Mouse (Mus musculus): ENCODE data around the gene Phf8. TPM values are rescaled to one million over a fixed set of nuclear protein-coding genes. Genes with fewer than 3 reads are reported as not detected.

Gene Phf8
- total and polyA plus RNA-seq, 3 experiments = 6.5 to 14.1 (median 8.8) TPM

- in situ Hi-C loops (cut with MboI; ENCODE audit: low pct_ligation_motif_present, low pct_unique_long_range_greater_than_20kb, low sequenced_read_pairs) = no loop called here
- no peak overlapping the region for H3K4me2 ChIP-seq (ENCODE audit: insufficient read depth, low read depth, poor library complexity, severe bottlenecking)
- peak; percentile 3 for DNase-seq (ENCODE audit: extremely low read depth)
- peaks cover 9 to 20% of the 10 kb centered on the region in 2 experiments for H3K36me3 ChIP-seq (replicated peaks in 1 of 2; ENCODE audit: control insufficient read depth in 1 of 2, insufficient read depth in 1 of 2, low read length in 1 of 2)
- no peak overlapping the region for H3K4me3 ChIP-seq (replicated peaks in 1 of 3; ENCODE audit: low read depth in 2 of 3, low read length in 2 of 3, poor library complexity in 1 of 3)
- no peaks in the 10 kb centered on the region for H3K9me3 ChIP-seq (replicated peaks; ENCODE audit: low read length)
- no peak overlapping the region for H3K27ac ChIP-seq (ENCODE audit: insufficient read depth, low read depth)
- dilution Hi-C loops (cut with MboI; ENCODE audit: extremely low pct_ligation_motif_present, extremely low pct_unique_long_range_greater_than_20kb, low sequenced_read_pairs) = no loop called here
- no peaks in the 10 kb centered on the region for H3K4me1 ChIP-seq (ENCODE audit: control insufficient read depth in 1 of 2, insufficient read depth in 2 of 2)
- no peak overlapping the region for H3K9ac ChIP-seq (ENCODE audit: insufficient read depth, low read depth)
- H3K27me3 ChIP-seq (replicated peaks) = no peaks in the 10 kb centered on the region
- no peaks in the 10 kb centered on the region for H3K79me2 ChIP-seq (replicated peaks; ENCODE audit: control insufficient read depth, extremely low read depth, insufficient read depth, poor library complexity, severe bottlenecking)
- no peak for TF ChIP-seq KAT2A (IDR thresholded peaks at IDR 0.05; ENCODE audit: insufficient replicate concordance, low read length)
- peak; percentile 7 to 15; a peak in 1 of 4 replicates for TF ChIP-seq CTCF (conservative IDR thresholded peaks at IDR 0.05 in 1 of 2, IDR thresholded peaks at IDR 0.05 in 1 of 2; ENCODE audit: low read depth in 2 of 2, low read length in 2 of 2)
- TF ChIP-seq ZC3H11A (IDR thresholded peaks at IDR 0.05; ENCODE audit: low read depth, low read length) = no peak
- no peak for TF ChIP-seq MYC (IDR thresholded peaks at IDR 0.05; ENCODE audit: low read depth, low read length)
- TF ChIP-seq MAZ (IDR thresholded peaks at IDR 0.05; ENCODE audit: low read depth, low read length) = no peak
These were observed 54.7 kb downstream of the Phf8 start for GRCm38 (mm10) chrX:151575166-151575565.

- H3K9ac ChIP-seq (ENCODE audit: insufficient read depth, low read depth) = no peak overlapping the region
- in situ Hi-C loops (cut with MboI; ENCODE audit: low pct_ligation_motif_present, low pct_unique_long_range_greater_than_20kb, low sequenced_read_pairs) (no loop called here), dilution Hi-C loops (cut with MboI; ENCODE audit: extremely low pct_ligation_motif_present, extremely low pct_unique_long_range_greater_than_20kb, low sequenced_read_pairs) (no loop called here)
- H3K4me3 ChIP-seq (replicated peaks in 1 of 3; ENCODE audit: low read depth in 2 of 3, low read length in 2 of 3, poor library complexity in 1 of 3) = no peak overlapping the region
- H3K36me3 ChIP-seq (replicated peaks in 1 of 2; ENCODE audit: control insufficient read depth in 1 of 2, insufficient read depth in 1 of 2, low read length in 1 of 2) = no peaks in the 10 kb centered on the region
- H3K9me3 ChIP-seq (replicated peaks; ENCODE audit: low read length) = no peaks in the 10 kb centered on the region
- H3K27me3 ChIP-seq (replicated peaks) = no peaks in the 10 kb centered on the region
- TF ChIP-seq CTCF (conservative IDR thresholded peaks at IDR 0.05 in 1 of 2, IDR thresholded peaks at IDR 0.05 in 1 of 2; ENCODE audit: low read depth in 2 of 2, low read length in 2 of 2) = no peak
- TF ChIP-seq ZMIZ1 (IDR thresholded peaks at IDR 0.05; ENCODE audit: low read depth, low read length) = no peak
- TF ChIP-seq UBTF (IDR thresholded peaks at IDR 0.05; ENCODE audit: low read depth, low read length) = no peak
- TF ChIP-seq E2F4 (IDR thresholded peaks at IDR 0.05; ENCODE audit: insufficient replicate concordance, low read depth, low read length) = no peak
- TF ChIP-seq USF2 (conservative IDR thresholded peaks at IDR 0.05; ENCODE audit: low read depth, low read length) = no peak
- TF ChIP-seq BHLHE40 (IDR thresholded peaks at IDR 0.05; ENCODE audit: low read depth, low read length) = no peak
- TF ChIP-seq MAZ (IDR thresholded peaks at IDR 0.05; ENCODE audit: low read depth, low read length) = no peak
- TF ChIP-seq ELF1 (IDR thresholded peaks at IDR 0.05; ENCODE audit: low read depth, low read length) = no peak
- no peak for TF ChIP-seq MAX (IDR thresholded peaks at IDR 0.05; ENCODE audit: low read length)
- no peak for TF ChIP-seq POLR2AphosphoS2 (IDR thresholded peaks at IDR 0.05; ENCODE audit: low read depth, low read length)
- TF ChIP-seq SIN3A (IDR thresholded peaks at IDR 0.05; ENCODE audit: low read length) = no peak
- TF ChIP-seq MEF2A (IDR thresholded peaks at IDR 0.05; ENCODE audit: borderline replicate concordance, low read depth, low read length) = no peak
- TF ChIP-seq USF1 (IDR thresholded peaks at IDR 0.05; ENCODE audit: low read depth, low read length) = no peak
- no peak for TF ChIP-seq TBP (conservative IDR thresholded peaks at IDR 0.05; ENCODE audit: low read depth, low read length)
- TF ChIP-seq JUN (IDR thresholded peaks at IDR 0.05; ENCODE audit: insufficient read depth, low read depth, low read length) = no peak
- H3K27ac ChIP-seq (ENCODE audit: insufficient read depth, low read depth) = no peak overlapping the region
- no peaks in the 10 kb centered on the region for H3K79me2 ChIP-seq (replicated peaks; ENCODE audit: control insufficient read depth, extremely low read depth, insufficient read depth, poor library complexity, severe bottlenecking)
- H3K4me2 ChIP-seq (ENCODE audit: insufficient read depth, low read depth, poor library complexity, severe bottlenecking) = no peak overlapping the region
- no peak for DNase-seq (ENCODE audit: extremely low read depth)
- H3K4me1 ChIP-seq (ENCODE audit: control insufficient read depth in 1 of 2, insufficient read depth in 2 of 2) = no peaks in the 10 kb centered on the region
These were observed 122.9 kb downstream of the Phf8 start for GRCm38 (mm10) chrX:151643386-151643785.
